Mouse (Mus musculus): ENCODE data around the gene Unk. TPM values are rescaled to one million over a fixed set of nuclear protein-coding genes. Genes with fewer than 3 reads are reported as not detected.

Unk gene
- polyA plus RNA-seq, 1 experiment, result 14.5 TPM

DNA sequence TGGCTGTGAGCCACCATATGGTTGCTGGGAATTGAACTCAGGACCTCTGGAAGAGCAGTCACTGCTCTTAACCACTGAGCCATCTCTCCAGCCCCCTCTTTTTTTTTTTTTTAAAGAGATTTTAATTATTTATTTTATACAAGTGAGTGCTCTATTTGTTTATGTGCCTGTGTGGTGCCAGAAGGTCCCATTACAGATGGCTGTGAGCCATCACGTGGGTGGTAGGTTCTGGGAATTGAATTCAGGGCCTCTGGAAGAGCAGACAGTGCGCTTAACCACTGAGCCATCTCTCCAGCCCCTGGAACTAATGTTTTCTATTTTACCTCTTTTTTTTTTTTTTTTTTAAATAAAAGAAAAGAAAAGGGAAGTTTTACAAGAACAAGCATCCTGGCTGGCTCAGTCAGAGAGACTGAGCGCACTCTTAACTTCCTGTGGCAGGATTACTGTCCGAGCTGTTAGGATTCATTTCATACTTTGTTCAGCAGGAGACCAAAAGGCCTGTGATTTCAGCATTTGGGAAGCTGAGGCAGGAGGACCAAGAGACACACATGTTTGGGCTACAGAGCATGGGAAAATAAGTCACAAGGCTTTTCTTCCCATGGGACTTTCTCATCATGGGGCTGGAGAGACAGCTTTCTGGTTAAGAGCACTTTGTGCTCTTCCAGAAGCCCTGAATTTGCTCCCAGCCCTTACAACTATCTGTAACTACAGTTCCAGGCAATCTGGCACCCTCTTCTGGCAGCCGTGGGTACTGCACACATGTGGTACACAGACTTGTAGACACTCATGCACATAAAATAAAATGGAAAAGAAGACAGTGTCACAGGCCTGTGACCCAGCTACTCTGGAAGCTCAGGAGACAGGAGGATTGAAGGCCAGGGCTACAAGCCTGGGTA, 66.3 kb downstream of the Unk start:
- no peak for TF ChIP-seq FOSL1 (IDR thresholded peaks at IDR 0.05; ENCODE audit: insufficient read depth, low read length, poor library complexity, severe bottlenecking)
- TF ChIP-seq MYOD1 (IDR thresholded peaks at IDR 0.05; ENCODE audit: control insufficient read depth, insufficient read length, low read depth), result no peak
- H3K4me3 ChIP-seq (ENCODE audit: insufficient read depth, poor library complexity, severe bottlenecking), result no peak overlapping the region
- H3K79me3 ChIP-seq (ENCODE audit: low read depth), result no peaks in the 10 kb centered on the region
- no peaks in the 10 kb centered on the region for H3K79me2 ChIP-seq (ENCODE audit: control insufficient read depth, insufficient read depth)
- H3K27me3 ChIP-seq (ENCODE audit: control insufficient read depth, insufficient read depth, insufficient read length), result no peaks in the 10 kb centered on the region
- H3K36me3 ChIP-seq (ENCODE audit: control insufficient read depth, insufficient read depth), result no peaks in the 10 kb centered on the region
- H3ac ChIP-seq (ENCODE audit: control insufficient read depth, insufficient read length, low read depth), result no peak overlapping the region

DNA sequence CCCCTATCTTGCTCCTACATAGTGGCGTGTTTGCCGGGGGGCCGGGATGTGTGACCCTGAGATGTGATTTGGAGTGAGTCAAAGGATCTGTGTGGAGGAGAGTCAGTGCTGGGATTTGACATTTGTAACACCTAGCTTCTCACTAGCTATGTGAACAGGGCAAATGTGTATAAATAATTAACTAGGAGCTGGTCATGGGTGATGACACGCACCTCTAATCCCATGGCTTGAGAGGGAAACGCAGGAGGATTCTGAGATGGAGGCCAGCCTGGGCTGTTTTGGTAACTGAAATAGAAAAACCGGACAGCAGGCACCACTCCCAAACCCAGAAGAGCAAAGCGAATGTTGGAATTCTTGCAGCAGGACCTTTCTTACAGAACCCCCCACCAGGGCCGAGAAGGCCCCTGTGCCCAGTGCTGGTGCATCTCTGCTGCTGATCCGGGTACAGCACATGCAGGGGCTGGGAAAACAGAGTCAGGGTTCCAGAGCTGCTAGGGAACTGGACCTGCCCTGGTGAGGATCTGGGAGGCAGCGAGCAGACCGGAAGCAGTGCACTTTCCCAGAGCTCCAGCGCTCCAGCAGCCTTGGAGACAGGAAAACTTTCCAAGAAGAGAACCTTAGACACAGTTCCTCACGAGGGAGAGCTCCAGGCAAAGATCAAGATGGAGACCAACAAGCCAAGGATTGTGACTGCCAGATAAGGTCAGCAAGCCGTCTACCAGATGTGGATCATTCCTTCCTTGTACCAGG, 68.8 kb downstream of the Unk start:
- no peak overlapping the region for H3K4me3 ChIP-seq (ENCODE audit: insufficient read depth, poor library complexity, severe bottlenecking)
- H3K79me3 ChIP-seq (ENCODE audit: low read depth), result no peaks in the 10 kb centered on the region
- H3ac ChIP-seq (ENCODE audit: control insufficient read depth, insufficient read length, low read depth), result no peak overlapping the region
- no peaks in the 10 kb centered on the region for H3K27me3 ChIP-seq (ENCODE audit: control insufficient read depth, insufficient read depth, insufficient read length)
- no peaks in the 10 kb centered on the region for H3K36me3 ChIP-seq (ENCODE audit: control insufficient read depth, insufficient read depth)
- H3K79me2 ChIP-seq (ENCODE audit: control insufficient read depth, insufficient read depth), result no peaks in the 10 kb centered on the region
- TF ChIP-seq USF1 (IDR thresholded peaks at IDR 0.05; ENCODE audit: low read depth) (no peak), CTCF (IDR thresholded peaks at IDR 0.05; ENCODE audit: control insufficient read depth, insufficient read depth, insufficient read length) (no peak), MAX (IDR thresholded peaks at IDR 0.05) (no peak), CEBPB (IDR thresholded peaks at IDR 0.05; ENCODE audit: low read depth) (no peak), MYOD1 (IDR thresholded peaks at IDR 0.05; ENCODE audit: control insufficient read depth, insufficient read length, low read depth) (no peak), FOSL1 (IDR thresholded peaks at IDR 0.05; ENCODE audit: insufficient read depth, low read length, poor library complexity, severe bottlenecking) (no peak)

DNA sequence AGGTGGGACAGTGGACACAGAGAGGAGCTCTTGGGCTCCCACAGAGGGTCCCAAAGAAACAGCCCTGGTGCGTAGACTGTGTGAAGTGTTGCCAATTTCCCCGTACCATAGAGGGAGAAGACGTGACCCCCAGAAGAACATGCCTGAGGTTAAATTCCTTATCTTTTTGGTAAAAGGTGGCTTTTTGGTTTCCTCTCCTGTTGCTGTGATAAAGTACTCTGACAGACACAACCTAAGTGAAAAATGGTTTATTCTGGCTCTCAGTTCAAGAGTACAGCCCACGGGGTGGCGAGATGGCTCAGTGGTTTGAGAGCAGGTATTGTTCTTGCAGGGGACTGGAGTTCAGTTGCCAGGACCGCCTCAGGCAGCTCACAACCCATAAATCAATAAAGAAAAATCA, 69.3 kb downstream of the Unk start:
- H3K36me3 ChIP-seq (ENCODE audit: control insufficient read depth, insufficient read depth), result no peaks in the 10 kb centered on the region
- H3K4me3 ChIP-seq (ENCODE audit: insufficient read depth, poor library complexity, severe bottlenecking), result no peak overlapping the region
- no peaks in the 10 kb centered on the region for H3K27me3 ChIP-seq (ENCODE audit: control insufficient read depth, insufficient read depth, insufficient read length)
- TF ChIP-seq MYOD1 (IDR thresholded peaks at IDR 0.05; ENCODE audit: control insufficient read depth, insufficient read length, low read depth) (no peak), USF1 (IDR thresholded peaks at IDR 0.05; ENCODE audit: low read depth) (no peak)
- no peak overlapping the region for H3ac ChIP-seq (ENCODE audit: control insufficient read depth, insufficient read length, low read depth)
- H3K79me3 ChIP-seq (ENCODE audit: low read depth), result no peaks in the 10 kb centered on the region
- no peaks in the 10 kb centered on the region for H3K79me2 ChIP-seq (ENCODE audit: control insufficient read depth, insufficient read depth)

DNA sequence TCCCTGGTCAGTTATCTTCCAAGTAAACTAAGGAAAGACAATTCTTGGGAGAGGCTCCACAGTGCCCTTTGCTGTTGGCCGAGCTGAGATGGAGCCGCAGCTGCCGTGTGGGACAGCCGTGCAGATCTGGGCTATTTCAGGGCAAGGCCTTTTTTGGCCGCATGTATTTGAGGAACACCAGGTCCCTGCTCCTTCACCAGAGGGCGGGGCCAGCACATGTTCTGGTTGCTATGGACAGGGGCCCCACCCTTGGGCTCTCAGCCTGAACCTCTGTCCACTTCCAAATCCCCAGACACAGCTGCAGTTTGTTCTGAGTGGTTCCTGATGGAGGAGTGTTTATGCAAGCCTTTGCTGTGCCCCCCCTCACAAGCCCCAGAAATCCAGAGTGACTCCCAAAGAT, 70.3 kb downstream of the Unk start:
- TF ChIP-seq CEBPB (IDR thresholded peaks at IDR 0.05; ENCODE audit: low read depth) (no peak), MYOG (IDR thresholded peaks at IDR 0.05; ENCODE audit: control insufficient read depth, extremely low read depth, insufficient read length) (no peak), MYOD1 (IDR thresholded peaks at IDR 0.05; ENCODE audit: control insufficient read depth, insufficient read length, low read depth) (no peak), MAX (IDR thresholded peaks at IDR 0.05) (no peak), CTCF (IDR thresholded peaks at IDR 0.05; ENCODE audit: control insufficient read depth, insufficient read depth, insufficient read length) (no peak)
- no peaks in the 10 kb centered on the region for H3K27me3 ChIP-seq (ENCODE audit: control insufficient read depth, insufficient read depth, insufficient read length)
- H3ac ChIP-seq (ENCODE audit: control insufficient read depth, insufficient read length, low read depth), result no peak overlapping the region
- no peaks in the 10 kb centered on the region for H3K79me3 ChIP-seq (ENCODE audit: low read depth)
- no peak overlapping the region for H3K4me3 ChIP-seq (ENCODE audit: insufficient read depth, poor library complexity, severe bottlenecking)
- peaks cover under 1% of the 10 kb centered on the region for H3K36me3 ChIP-seq (ENCODE audit: control insufficient read depth, insufficient read depth)
- H3K79me2 ChIP-seq (ENCODE audit: control insufficient read depth, insufficient read depth), result no peaks in the 10 kb centered on the region

DNA sequence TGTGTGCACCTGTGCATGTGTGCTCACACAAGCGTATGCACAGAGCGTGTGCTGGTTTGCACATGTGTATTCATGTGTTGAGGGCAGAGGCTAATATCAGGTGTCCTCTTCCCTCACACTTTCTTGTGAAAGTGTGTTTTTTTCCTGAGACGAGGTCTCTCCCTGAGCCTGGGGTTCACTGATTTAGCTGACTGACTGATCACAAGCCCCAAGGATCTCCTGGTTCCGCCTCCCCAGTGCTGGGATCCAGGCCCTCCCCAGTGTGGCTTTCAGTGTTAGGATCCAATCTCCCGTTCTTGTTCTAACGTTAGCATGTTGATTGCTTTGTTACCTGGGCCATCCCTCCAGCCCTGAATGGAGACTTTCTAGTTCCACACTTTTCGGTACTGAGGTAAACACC, 70.7 kb downstream of the Unk start:
- Histone ChIP-seq H3K36me3 (ENCODE audit: control insufficient read depth, insufficient read depth) (peaks cover 5% of the 10 kb centered on the region), H3K79me3 (ENCODE audit: low read depth) (no peaks in the 10 kb centered on the region), H3K79me2 (ENCODE audit: control insufficient read depth, insufficient read depth) (peaks cover 3% of the 10 kb centered on the region), H3ac (ENCODE audit: control insufficient read depth, insufficient read length, low read depth) (no peak overlapping the region), H3K27me3 (ENCODE audit: control insufficient read depth, insufficient read depth, insufficient read length) (no peaks in the 10 kb centered on the region), H3K4me3 (ENCODE audit: insufficient read depth, poor library complexity, severe bottlenecking) (no peak overlapping the region)
- TF ChIP-seq MAX (IDR thresholded peaks at IDR 0.05) (no peak), MYOG (IDR thresholded peaks at IDR 0.05; ENCODE audit: control insufficient read depth, extremely low read depth, insufficient read length) (no peak), MYOD1 (IDR thresholded peaks at IDR 0.05; ENCODE audit: control insufficient read depth, insufficient read length, low read depth) (no peak), USF1 (IDR thresholded peaks at IDR 0.05; ENCODE audit: low read depth) (no peak), CEBPB (IDR thresholded peaks at IDR 0.05; ENCODE audit: low read depth) (no peak)

DNA sequence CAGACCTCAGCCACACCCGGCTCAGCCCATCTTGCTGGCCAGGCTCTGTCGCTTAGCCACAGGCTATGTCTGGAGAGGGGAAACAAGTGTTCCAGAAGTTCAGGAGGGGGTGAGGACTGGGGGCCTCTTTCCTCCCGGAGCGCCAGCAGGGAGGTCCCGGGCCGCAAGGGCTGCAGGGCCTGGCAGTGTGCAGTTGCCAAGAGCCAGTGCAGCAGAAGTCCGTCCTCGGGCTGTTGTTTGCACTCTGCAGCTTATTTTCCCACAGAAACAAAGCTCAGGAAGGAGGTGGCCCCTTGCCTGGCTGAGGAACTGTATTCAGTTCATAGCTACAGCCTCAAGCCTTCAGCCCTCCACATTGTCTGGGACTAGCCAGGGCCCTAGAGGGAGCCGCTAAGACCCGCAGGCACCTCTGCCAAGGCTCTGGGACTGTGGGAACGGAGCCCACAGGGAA, 71.8 kb downstream of the Unk start:
- H3K36me3 ChIP-seq (ENCODE audit: control insufficient read depth, insufficient read depth), result peaks cover 15% of the 10 kb centered on the region
- no peak overlapping the region for H3K4me3 ChIP-seq (ENCODE audit: insufficient read depth, poor library complexity, severe bottlenecking)
- H3K27me3 ChIP-seq (ENCODE audit: control insufficient read depth, insufficient read depth, insufficient read length), result no peaks in the 10 kb centered on the region
- TF ChIP-seq CTCF (IDR thresholded peaks at IDR 0.05; ENCODE audit: control insufficient read depth, insufficient read depth, insufficient read length), result no peak
- no peak for TF ChIP-seq MYOG (IDR thresholded peaks at IDR 0.05; ENCODE audit: control insufficient read depth, extremely low read depth, insufficient read length)
- no peak for TF ChIP-seq FOSL1 (IDR thresholded peaks at IDR 0.05; ENCODE audit: insufficient read depth, low read length, poor library complexity, severe bottlenecking)
- TF ChIP-seq USF1 (IDR thresholded peaks at IDR 0.05; ENCODE audit: low read depth), result no peak
- no peak for TF ChIP-seq MYOD1 (IDR thresholded peaks at IDR 0.05; ENCODE audit: control insufficient read depth, insufficient read length, low read depth)
- no peak for TF ChIP-seq MAX (IDR thresholded peaks at IDR 0.05)
- TF ChIP-seq CEBPB (IDR thresholded peaks at IDR 0.05; ENCODE audit: low read depth), result no peak
- no peaks in the 10 kb centered on the region for H3K79me3 ChIP-seq (ENCODE audit: low read depth)
- H3ac ChIP-seq (ENCODE audit: control insufficient read depth, insufficient read length, low read depth), result no peak overlapping the region
- peaks cover 14% of the 10 kb centered on the region for H3K79me2 ChIP-seq (ENCODE audit: control insufficient read depth, insufficient read depth)

Measured in C2C12 (cell line).